Mouse (Mus musculus) frontal cortex, postnatal 36 days (tissue): ENCODE data around the gene Siah1a.

Experiments used
- DNase-seq, 2 experiments: peaks; one replicate each; pipeline ENCODE4 v3.0.0; 2022; ENCODE audit warnings: low spot score in 2 of 2

Siah1a gene

GRCm38 (mm10) chr8:86744313-86745220 lies 1.2 kb downstream of the Siah1a start:
- no peak for DNase-seq

DNA sequence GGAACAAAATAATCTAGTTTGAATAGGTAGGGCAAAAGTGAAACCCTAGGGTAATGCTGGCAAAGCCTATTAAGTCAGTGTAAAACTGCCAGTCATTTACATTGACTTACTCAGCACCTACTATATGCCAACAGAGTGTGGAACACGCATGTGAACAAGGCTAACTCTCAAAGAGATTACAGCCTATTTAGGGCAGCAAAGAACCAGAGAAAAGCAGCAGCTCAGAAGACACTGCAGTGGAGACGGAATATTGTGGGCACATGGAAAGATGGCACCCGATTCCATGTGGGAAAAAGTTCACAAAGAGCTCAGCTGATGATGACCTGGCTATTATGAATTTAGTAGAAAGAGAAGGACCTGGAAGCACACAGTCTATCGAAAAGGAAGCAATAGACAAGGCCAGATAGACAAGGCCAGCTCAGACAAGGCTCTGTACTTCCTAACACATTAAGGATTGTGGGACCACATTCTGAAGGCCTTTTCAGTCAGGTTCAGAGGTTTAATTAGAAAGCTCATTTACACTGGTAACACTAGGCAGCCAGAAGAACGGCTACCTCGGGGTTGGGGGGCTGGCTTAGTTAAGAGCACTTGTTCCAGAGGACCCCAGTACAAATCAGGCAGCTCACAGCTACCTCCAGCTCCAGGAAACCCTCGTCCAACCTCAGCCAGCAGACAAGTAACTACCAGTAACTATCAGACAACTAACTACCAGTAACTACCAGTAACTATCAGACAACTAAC lies 3.0 kb downstream of the Siah1a start:
- DNase-seq: no peak

DNA sequence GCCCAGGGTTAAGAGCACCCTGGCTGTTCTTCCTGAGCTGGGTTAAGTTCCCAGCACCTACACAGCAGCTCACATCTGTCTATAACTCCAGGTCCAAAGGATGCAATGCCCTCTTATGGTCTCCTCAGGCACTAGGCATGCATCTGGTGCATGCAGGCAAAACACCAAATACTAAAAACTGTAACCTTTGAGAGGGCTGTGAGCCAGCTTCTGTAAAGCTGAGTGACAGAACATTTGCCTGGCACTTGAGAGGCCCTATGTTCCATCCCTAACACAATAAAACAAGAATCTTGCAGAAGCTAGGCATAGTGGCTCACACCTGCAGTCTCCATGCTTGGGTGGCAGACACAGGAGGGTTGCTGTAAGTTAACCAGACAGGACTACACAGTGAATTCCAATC lies 4.1 kb downstream of the Siah1a start:
- no peak for DNase-seq

GRCm38 (mm10) chr8:86740899-86741298 lies 4.8 kb downstream of the Siah1a start:
- no peak for DNase-seq

- DNase-seq: no peak
Measured at GRCm38 (mm10) chr8:86735446-86736111, 10.2 kb downstream of the Siah1a start.

GRCm38 (mm10) chr8:86734954-86735353 lies 10.8 kb downstream of the Siah1a start:
- no peak for DNase-seq

- no peak for DNase-seq
Measured at GRCm38 (mm10) chr8:86734171-86734570, 11.6 kb downstream of the Siah1a start.

DNA sequence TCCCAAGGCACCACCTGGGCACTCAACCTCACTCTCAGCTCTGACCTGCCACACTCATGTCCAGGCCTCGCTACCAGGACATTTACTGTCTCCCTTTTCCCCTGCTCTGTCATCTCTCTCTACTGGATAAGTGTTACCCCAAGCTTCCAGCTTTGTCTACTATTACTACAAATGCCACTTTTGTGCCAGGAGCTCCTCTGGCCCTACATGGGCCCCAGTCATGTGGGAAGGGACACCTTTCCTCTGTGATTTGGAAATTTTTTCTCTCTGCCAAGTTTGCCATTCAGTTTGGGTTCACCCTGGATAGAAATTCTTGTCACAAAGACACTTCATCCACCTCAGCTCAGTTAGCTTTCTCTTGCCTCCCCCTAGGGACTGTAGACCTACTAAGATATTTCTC lies 14.9 kb downstream of the Siah1a start:
- no peak for DNase-seq

DNA sequence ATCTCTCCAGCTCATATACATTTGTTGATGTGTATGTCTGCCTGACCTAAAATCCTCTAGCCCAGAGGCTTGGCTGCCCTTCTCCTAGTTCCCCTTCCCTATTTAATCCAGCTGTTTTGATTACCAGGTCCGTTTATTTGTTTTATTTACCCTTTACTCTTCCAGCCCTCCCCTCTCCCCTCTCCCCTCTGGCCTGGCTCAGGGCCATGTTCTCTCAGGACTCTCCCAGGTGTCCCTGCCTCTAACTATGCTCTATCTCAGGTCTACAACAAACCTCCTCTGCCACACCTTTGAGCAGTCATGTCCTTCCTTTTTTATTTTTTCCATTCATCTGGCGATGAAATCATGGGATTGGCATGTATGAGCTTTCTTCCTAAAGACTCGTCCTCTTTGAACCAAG lies 15.4 kb downstream of the Siah1a start:
- DNase-seq: no peak

DNA sequence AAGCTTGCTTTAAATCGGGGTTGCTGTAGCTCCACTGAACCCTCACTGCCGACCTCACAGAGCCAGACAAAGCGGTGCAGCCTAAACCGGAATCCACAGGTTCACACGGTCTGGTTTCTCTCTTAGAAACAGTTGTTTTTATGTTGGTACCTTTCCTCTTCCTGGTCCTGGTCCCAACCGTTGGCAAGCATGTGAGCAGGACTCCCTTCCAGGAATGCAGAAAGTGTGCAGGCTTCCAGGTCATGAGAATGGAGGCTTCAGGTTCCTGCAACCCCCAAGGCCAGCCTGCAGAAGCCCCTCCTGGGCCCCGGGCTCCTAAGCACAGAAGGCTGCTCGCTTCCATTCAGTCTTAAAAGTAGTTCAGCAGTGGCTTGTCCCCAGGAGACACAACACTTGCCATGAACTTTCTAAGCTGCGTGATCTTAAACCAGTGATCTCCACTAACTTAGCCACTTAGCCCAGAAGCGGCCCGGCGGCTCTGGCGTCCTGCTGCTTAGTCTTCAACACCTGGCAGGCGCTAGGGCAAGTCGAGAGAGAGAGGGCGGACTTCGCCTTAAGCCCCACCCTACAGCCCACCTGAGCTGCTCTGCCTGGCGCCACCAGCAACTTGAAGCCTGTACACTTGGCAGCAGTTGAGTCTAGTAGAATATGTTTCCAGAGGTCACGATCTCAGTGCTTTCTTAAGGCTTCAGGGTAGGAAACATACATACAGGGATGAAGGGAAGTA lies 17.3 kb downstream of the Siah1a start:
- no peak for DNase-seq

- no peak for DNase-seq
Measured at GRCm38 (mm10) chr8:86726959-86727358, 18.8 kb downstream of the Siah1a start.

- DNase-seq: no peak
Measured at GRCm38 (mm10) chr8:86721490-86721889, 24.2 kb downstream of the Siah1a start.

- no peak for DNase-seq
Measured at GRCm38 (mm10) chr8:86720756-86721459, 24.8 kb downstream of the Siah1a start.

GRCm38 (mm10) chr8:86719368-86719767 lies 26.4 kb downstream of the Siah1a start:
- DNase-seq: no peak

DNA sequence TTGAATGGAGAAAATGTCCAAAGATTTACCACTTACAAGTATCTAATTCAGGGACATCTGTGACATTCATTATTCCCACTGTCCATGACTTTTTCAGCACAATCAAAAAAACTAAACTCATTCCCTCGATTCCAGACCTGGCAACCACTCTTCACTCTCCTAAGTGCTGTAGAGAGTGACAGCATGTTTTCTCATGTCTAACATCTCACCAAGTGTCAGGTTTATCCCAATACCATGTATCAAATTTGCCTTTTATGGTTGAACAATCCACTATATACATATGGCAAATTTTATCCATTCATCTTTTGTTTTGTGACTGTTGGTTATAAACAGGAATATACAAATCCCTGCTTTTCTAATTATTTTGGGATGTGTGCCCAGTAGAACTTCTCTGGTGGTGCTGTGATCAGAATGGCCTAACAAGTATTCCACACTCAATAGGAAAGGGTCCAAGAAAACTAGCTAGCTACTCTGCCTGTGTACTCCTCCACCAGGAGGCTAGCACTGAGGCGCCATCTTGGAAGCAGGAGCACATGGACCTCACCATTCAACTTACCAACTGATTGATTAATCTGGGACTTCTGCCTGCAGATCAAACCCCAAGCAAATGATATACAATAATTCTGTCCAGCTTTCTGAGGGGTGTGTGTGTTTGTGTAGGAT lies 27.3 kb downstream of the Siah1a start:
- no peak for DNase-seq

DNA sequence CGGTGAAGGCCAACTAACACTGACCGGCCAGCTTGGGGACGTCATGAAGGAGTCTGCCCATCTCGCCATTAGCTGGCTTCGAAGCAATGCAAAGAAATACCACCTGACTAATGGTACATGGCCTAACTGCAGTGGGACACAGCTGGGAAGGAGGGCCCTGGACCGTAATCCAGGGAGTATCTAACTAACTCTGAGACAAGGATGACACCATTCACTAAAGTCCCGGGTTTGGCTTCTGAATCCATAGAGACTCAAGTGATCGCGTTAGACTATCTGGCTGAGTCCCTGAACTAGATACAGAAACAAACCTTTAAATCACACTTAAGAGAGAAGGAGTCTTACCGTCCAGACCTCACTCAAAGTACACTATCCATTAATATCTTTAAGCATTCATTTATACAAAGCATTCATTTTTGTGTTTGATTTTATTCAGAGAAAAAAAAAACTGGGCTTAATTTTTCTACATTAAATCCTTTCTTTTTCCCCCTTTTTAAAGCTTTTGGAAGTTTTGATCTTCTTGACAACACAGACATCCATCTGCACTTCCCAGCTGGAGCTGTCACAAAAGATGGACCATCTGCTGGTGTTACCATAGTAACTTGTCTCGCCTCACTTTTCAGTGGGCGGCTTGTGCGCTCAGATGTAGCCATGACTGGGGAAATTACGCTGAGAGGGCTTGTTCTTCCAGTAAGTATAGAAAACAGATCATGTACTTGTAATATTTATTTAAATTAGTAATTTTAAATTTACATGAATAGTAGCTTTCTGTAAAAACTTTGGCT lies 32.1 kb downstream of the Siah1a start:
- DNase-seq: peak; percentile 74 to 92

- no peak for DNase-seq
Measured at GRCm38 (mm10) chr8:86712594-86712993, 33.1 kb downstream of the Siah1a start.

DNA sequence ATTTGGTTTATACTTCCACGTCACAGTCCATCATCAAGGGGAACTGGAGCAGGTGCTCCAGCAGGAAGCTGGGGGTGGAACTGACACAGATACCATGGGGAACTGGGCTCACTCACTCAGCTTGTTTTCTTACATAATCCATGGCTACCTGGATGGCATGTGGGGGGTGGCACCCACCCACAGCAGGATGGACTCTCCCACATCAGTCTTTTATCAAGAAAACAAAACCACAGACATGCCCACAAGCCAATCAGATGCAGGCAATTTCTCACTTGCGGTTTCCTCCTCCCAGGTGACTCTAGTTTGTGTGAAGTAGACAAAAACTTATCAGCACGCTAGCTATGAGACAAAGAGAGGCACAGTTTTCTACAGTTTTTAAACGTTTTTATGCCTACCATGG lies 37.9 kb downstream of the Siah1a start:
- DNase-seq: no peak

- DNase-seq: no peak
Measured at GRCm38 (mm10) chr8:86706756-86707155, 39.0 kb downstream of the Siah1a start.

DNA sequence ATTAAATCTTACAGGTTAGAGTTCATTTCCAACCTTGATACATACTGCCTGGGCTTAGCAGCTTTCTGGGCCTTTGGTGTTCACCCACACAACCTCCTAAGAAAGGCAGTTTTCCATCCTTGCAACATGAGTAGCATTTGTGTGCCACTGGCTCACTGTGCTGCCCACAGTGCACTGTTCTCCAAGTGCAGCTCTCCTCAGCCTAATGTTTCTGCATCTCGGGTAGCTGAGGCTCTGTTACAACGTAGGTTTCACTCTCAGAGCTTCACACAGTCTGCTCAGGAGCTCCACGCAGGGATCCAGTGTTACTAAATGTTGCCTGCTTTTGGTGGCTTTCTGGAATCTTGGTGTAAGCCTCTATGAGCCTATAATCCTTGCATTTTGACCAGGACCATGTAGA lies 40.4 kb downstream of the Siah1a start:
- no peak for DNase-seq
